Mouse (Mus musculus): ENCODE measurements around the gene Vsnl1. TPM values are rescaled to one million over a fixed set of nuclear protein-coding genes. Genes with fewer than 3 reads are reported as not detected.

Gene Vsnl1
- polyA plus RNA-seq, 1 experiment from 2014 or later = 1.3 TPM

DNA sequence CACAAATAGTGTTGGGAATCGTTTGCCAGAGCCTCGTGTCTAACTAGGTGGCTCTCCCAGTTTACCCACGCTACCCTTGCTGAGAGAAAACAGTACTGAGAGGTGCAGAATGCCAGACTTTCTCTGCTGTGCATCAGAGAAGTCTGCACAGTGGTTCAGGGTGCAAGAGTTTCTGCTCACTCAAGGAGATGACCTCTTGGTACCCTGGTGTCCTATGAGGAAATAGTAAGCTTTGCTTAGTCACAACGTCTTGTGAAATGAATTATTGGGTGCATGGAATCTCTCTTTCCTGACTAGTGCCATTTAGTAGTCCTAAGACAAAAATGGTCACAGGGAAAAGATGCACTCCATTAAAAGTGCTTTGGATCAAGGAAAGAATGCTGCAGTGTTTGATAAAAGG is 111.9 kb downstream of the Vsnl1 start:
- no peak overlapping the region for H3K27ac ChIP-seq (ENCODE audit: low read depth, low read length)
- no peak for DNase-seq (ENCODE audit: low spot score, missing footprints)
- no peak overlapping the region for H3K4me3 ChIP-seq (ENCODE audit: low read depth, low read length)
- no peak for ATAC-seq (ENCODE audit: low FRiP score)
- H3K9ac ChIP-seq (ENCODE audit: low read length) = no peak overlapping the region
- no peaks in the 10 kb centered on the region for H3K9me3 ChIP-seq (ENCODE audit: control insufficient read depth, low read length)
- no peaks in the 10 kb centered on the region for H3K27me3 ChIP-seq (ENCODE audit: control insufficient read depth, insufficient read depth, low read length)
- H3K4me2 ChIP-seq = no peak overlapping the region
- WGBS = 54% methylated on average over 4 of the region's 4 CpGs
- no peaks in the 10 kb centered on the region for H3K4me1 ChIP-seq (ENCODE audit: control insufficient read depth, insufficient read depth, low read length)
- no peaks in the 10 kb centered on the region for H3K36me3 ChIP-seq (ENCODE audit: control insufficient read depth, insufficient read depth, low read length)

DNA sequence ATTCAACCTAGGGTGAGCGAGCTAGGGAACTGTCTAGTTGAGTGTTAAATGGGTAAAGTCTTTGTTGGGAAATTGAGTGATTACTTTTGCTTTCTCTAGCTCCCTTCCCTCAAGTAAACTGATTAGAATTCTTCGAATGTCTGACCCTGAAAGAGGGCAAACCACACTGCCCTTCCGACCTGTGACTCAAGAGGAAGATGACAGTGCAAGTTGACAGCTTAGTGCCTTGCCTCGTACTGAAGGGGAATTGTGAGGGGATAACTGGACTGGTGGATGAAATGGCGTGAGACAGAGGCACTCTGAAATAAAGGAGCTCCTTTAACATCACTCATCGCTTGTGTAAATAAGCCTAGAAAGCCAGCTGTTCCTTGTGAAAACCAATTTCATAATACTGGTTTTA is 118.7 kb downstream of the Vsnl1 start:
- H3K9ac ChIP-seq (ENCODE audit: low read length) = no peak overlapping the region
- H3K9me3 ChIP-seq (ENCODE audit: control insufficient read depth, low read length) = no peaks in the 10 kb centered on the region
- H3K27me3 ChIP-seq (ENCODE audit: control insufficient read depth, insufficient read depth, low read length) = no peaks in the 10 kb centered on the region
- ATAC-seq (ENCODE audit: low FRiP score) (no peak), DNase-seq (ENCODE audit: low spot score, missing footprints) (no peak)
- H3K4me1 ChIP-seq (ENCODE audit: control insufficient read depth, insufficient read depth, low read length) = no peaks in the 10 kb centered on the region
- peaks cover 8% of the 10 kb centered on the region; the same call in 1 of the 2 replicates for H3K36me3 ChIP-seq (ENCODE audit: control insufficient read depth, insufficient read depth, low read length)
- H3K27ac ChIP-seq (ENCODE audit: low read depth, low read length) = no peak overlapping the region
- 60% methylated on average over 6 of the region's 6 CpGs for WGBS
- H3K4me2 ChIP-seq = no peak overlapping the region
- no peak overlapping the region for H3K4me3 ChIP-seq (ENCODE audit: low read depth, low read length)

DNA sequence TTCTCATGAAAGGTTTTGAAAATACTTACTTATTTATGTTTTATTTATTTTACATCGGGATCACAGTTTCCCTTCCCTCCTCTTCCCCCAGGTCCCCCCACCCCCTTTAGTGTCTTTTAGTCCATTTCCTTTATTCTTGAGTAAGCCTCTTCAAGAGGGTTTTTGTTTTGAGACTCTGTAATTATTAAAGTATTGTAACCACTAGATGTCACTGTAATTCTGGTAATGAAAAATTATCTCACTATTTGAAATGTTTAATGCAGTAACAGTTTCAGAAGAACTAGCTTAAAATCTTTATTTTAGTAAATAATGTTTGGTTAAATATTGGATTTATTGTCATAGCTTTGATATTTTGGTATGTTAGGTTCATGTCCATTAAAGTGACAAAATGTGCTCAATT is 122.6 kb downstream of the Vsnl1 start:
- H3K27ac ChIP-seq (ENCODE audit: low read depth, low read length) = no peak overlapping the region
- no peaks in the 10 kb centered on the region for H3K9me3 ChIP-seq (ENCODE audit: control insufficient read depth, low read length)
- H3K27me3 ChIP-seq (ENCODE audit: control insufficient read depth, insufficient read depth, low read length) = no peaks in the 10 kb centered on the region
- no peak overlapping the region for H3K4me3 ChIP-seq (ENCODE audit: low read depth, low read length)
- no peak overlapping the region for H3K4me2 ChIP-seq
- H3K4me1 ChIP-seq (ENCODE audit: control insufficient read depth, insufficient read depth, low read length) = no peaks in the 10 kb centered on the region
- H3K36me3 ChIP-seq (ENCODE audit: control insufficient read depth, insufficient read depth, low read length) = peaks cover 8% of the 10 kb centered on the region; the same call in 1 of the 2 replicates
- DNase-seq (ENCODE audit: low spot score, missing footprints) (peak; percentile 45), ATAC-seq (ENCODE audit: low FRiP score) (no peak)
- 82% methylated on average over 1 of the region's 1 CpGs for WGBS
- no peak overlapping the region for H3K9ac ChIP-seq (ENCODE audit: low read length)

DNA sequence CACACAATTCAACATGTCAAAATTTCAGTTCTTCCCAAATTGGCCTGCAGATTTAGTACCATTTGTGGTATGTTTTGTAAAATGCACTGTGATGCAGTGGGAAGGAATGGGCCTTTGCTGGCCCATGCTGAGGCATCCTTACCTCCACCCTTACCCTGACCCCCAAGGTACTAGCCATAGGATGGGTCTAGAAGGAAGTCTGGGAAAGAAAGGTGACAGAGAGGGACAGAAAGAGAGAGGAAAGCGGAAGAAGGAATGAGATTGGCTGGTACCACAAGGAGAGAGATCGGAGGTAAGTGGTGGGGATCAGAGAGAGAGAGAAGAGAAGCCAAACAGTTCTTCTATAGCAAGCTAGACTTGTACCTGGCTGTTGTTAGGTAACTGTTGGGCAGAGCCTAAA is 125.3 kb downstream of the Vsnl1 start:
- ATAC-seq (ENCODE audit: low FRiP score) (no peak), DNase-seq (ENCODE audit: low spot score, missing footprints) (peak; percentile 72)
- WGBS = 97% methylated on average over 2 of the region's 2 CpGs
- Histone ChIP-seq H3K4me3 (ENCODE audit: low read depth, low read length) (no peak overlapping the region), H3K27me3 (ENCODE audit: control insufficient read depth, insufficient read depth, low read length) (no peaks in the 10 kb centered on the region), H3K9me3 (ENCODE audit: control insufficient read depth, low read length) (no peaks in the 10 kb centered on the region), H3K36me3 (ENCODE audit: control insufficient read depth, insufficient read depth, low read length) (peaks cover 5% of the 10 kb centered on the region; the same call in 1 of the 2 replicates), H3K9ac (ENCODE audit: low read length) (no peak overlapping the region), H3K27ac (ENCODE audit: low read depth, low read length) (no peak overlapping the region), H3K4me2 (no peak overlapping the region), H3K4me1 (ENCODE audit: control insufficient read depth, insufficient read depth, low read length) (no peaks in the 10 kb centered on the region)

DNA sequence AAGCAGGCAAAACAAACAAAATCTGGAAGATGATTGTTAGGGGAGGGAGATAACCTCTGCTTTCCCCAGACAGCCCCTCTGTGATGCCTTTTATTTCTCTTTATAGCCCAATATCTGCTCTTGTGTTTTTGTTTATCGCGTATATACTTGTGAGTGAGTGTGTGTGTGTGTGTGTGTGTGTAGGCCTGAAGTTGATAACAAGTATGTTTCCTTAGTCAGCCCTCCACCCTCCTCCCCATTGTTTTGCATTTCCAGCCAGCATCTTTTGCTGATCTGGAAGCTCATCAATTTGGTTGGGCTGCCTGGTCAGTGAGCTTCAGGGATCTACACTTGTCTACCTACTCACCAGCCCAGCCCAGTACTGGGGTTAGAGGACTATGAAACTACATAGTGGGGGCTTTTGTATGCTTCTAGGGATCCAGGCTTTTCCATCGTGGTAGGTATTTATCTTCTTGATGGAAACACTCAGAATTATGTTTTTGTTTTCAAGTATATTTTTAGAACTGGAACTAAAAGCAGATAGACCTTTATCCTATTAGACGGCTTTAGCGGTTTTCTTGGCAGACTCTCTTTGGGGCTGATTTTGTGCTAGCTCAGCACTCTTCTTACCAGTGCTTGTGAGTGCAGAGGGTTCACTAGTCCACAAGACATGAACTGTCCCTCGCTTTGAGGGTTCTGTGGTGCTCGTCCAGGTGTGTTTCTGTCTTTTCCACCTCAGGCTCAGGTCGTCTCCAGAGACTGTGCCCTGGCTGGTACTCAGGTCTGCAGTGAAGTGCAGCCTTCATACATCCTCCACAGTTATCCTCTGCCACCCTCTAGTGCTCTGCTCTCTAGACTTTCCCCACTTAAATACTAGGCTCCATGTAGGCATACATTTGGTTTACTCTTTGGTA is 129.4 kb downstream of the Vsnl1 start:
- Histone ChIP-seq H3K27me3 (ENCODE audit: control insufficient read depth, insufficient read depth, low read length) (no peaks in the 10 kb centered on the region), H3K36me3 (ENCODE audit: control insufficient read depth, insufficient read depth, low read length) (peaks cover 4% of the 10 kb centered on the region; the same call in 1 of the 2 replicates), H3K4me1 (ENCODE audit: control insufficient read depth, insufficient read depth, low read length) (no peaks in the 10 kb centered on the region), H3K9ac (ENCODE audit: low read length) (no peak overlapping the region), H3K4me3 (ENCODE audit: low read depth, low read length) (no peak overlapping the region), H3K27ac (ENCODE audit: low read depth, low read length) (no peak overlapping the region), H3K9me3 (ENCODE audit: control insufficient read depth, low read length) (no peaks in the 10 kb centered on the region), H3K4me2 (no peak overlapping the region)
- peak; percentile 64 for DNase-seq (ENCODE audit: low spot score, missing footprints)
- ATAC-seq (ENCODE audit: low FRiP score) = no peak
- 92% methylated on average over 8 of the region's 8 CpGs for WGBS

DNA sequence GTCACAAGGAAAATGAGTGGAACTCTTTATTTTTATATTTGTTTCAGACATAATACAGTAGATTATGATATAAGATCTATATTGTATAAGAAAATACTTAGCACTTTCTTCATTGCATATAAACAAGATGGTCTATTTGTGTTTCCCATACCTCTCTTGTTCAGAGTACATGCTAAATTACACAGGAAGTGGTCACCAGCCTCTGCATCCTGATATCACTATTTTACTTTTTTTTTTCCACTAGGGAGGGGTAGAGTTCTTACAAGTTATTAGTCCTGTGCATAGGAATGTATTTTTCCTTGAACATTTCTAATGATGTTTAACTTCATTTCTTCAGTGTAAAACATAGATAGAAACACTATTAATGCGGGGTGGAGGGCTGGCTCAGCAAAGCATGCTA is 135.6 kb downstream of the Vsnl1 start:
- no peak overlapping the region for H3K9ac ChIP-seq (ENCODE audit: low read length)
- no peaks in the 10 kb centered on the region for H3K9me3 ChIP-seq (ENCODE audit: control insufficient read depth, low read length)
- DNase-seq (ENCODE audit: low spot score, missing footprints) (no peak), ATAC-seq (ENCODE audit: low FRiP score) (no peak)
- peaks cover 9% of the 10 kb centered on the region; the same call in 1 of the 2 replicates for H3K36me3 ChIP-seq (ENCODE audit: control insufficient read depth, insufficient read depth, low read length)
- H3K27me3 ChIP-seq (ENCODE audit: control insufficient read depth, insufficient read depth, low read length) = no peaks in the 10 kb centered on the region
- WGBS = 95% methylated on average over 1 of the region's 1 CpGs
- H3K4me3 ChIP-seq (ENCODE audit: low read depth, low read length) = no peak overlapping the region
- no peak overlapping the region for H3K27ac ChIP-seq (ENCODE audit: low read depth, low read length)
- H3K4me1 ChIP-seq (ENCODE audit: control insufficient read depth, insufficient read depth, low read length) = no peaks in the 10 kb centered on the region
- no peak overlapping the region for H3K4me2 ChIP-seq

DNA sequence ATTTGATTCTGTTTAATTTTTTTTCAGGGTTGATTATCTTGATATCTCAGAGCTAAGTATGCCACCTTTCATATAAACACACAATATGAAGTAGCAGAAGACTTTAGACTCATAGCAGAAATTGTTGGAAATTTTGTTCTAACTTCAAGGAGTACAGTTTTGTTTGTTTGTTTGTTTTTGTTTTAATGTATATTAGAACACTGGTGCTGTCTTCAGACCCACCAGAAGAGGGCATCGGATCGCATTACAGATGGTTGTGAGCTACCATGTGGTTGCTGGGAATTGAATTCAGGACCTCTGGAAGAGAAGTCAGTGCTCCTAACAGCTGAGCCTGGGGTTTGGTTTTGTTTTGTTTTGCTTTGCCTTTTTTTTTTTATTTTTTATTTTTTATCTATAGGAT is 150.0 kb downstream of the Vsnl1 start:
- Histone ChIP-seq H3K9ac (ENCODE audit: low read length) (no peak overlapping the region), H3K9me3 (ENCODE audit: control insufficient read depth, low read length) (no peaks in the 10 kb centered on the region), H3K4me3 (ENCODE audit: low read depth, low read length) (no peak overlapping the region), H3K27me3 (ENCODE audit: control insufficient read depth, insufficient read depth, low read length) (no peaks in the 10 kb centered on the region), H3K4me1 (ENCODE audit: control insufficient read depth, insufficient read depth, low read length) (no peaks in the 10 kb centered on the region), H3K4me2 (no peak overlapping the region), H3K27ac (ENCODE audit: low read depth, low read length) (no peak overlapping the region), H3K36me3 (ENCODE audit: control insufficient read depth, insufficient read depth, low read length) (peaks cover 14% of the 10 kb centered on the region)
- ATAC-seq (ENCODE audit: low FRiP score) (no peak), DNase-seq (ENCODE audit: low spot score, missing footprints) (no peak)
- WGBS = 100% methylated on average over 2 of the region's 2 CpGs

DNA sequence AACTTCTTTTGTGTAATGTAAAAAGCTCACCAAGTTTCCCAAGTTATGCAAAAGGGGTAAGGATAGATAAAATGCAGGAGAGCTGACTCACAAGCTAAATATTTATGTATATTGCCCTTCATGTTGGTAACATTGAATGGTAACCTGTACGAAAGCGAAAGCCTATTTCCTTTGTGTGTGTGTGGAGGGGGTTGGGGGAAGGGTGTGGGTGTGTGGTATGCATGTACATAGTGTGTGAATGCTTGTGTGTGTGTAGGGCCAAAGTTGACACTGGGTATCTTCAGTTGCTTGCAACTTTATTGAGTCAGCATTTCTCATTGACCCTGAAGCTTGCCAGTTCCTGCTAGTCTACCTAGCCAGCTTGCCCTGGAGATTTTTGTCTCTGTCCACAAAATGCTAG is 154.8 kb downstream of the Vsnl1 start:
- no peak overlapping the region for H3K9ac ChIP-seq (ENCODE audit: low read length)
- H3K4me3 ChIP-seq (ENCODE audit: low read depth, low read length) = no peak overlapping the region
- no peak overlapping the region for H3K27ac ChIP-seq (ENCODE audit: low read depth, low read length)
- H3K4me2 ChIP-seq = no peak overlapping the region
- no peaks in the 10 kb centered on the region for H3K27me3 ChIP-seq (ENCODE audit: control insufficient read depth, insufficient read depth, low read length)
- ATAC-seq (ENCODE audit: low FRiP score) = no peak
- peaks cover 12% of the 10 kb centered on the region for H3K36me3 ChIP-seq (ENCODE audit: control insufficient read depth, insufficient read depth, low read length)
- no peaks in the 10 kb centered on the region for H3K9me3 ChIP-seq (ENCODE audit: control insufficient read depth, low read length)
- no peaks in the 10 kb centered on the region for H3K4me1 ChIP-seq (ENCODE audit: control insufficient read depth, insufficient read depth, low read length)
- WGBS = 95% methylated on average over 2 of the region's 2 CpGs
- no peak for DNase-seq (ENCODE audit: low spot score, missing footprints)

DNA sequence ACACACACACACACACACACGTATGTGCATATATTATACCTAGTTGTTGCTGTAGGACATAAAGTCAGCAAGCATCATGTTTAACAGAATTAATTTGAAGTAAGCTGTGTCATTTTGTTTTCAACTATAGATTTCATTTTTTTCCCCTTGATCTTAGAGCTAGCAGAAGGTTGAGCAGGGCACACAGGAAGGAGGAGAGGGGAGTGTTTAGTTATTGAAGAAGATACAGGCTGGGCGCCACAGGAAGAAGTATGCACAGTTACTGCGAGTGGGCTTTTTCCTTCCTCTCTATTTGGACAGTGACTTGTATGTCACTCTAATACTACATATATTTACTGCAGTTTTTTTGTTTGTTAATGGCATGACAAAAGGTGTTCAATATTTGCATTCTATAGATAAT is 156.5 kb downstream of the Vsnl1 start:
- 98% methylated on average over 3 of the region's 3 CpGs for WGBS
- H3K4me3 ChIP-seq (ENCODE audit: low read depth, low read length) = no peak overlapping the region
- no peak overlapping the region for H3K27ac ChIP-seq (ENCODE audit: low read depth, low read length)
- H3K9ac ChIP-seq (ENCODE audit: low read length) = no peak overlapping the region
- H3K9me3 ChIP-seq (ENCODE audit: control insufficient read depth, low read length) = no peaks in the 10 kb centered on the region
- peaks cover 6% of the 10 kb centered on the region; the same call in 1 of the 2 replicates for H3K36me3 ChIP-seq (ENCODE audit: control insufficient read depth, insufficient read depth, low read length)
- H3K4me1 ChIP-seq (ENCODE audit: control insufficient read depth, insufficient read depth, low read length) = no peaks in the 10 kb centered on the region
- no peak overlapping the region for H3K4me2 ChIP-seq
- ATAC-seq (ENCODE audit: low FRiP score) (no peak), DNase-seq (ENCODE audit: low spot score, missing footprints) (no peak)
- H3K27me3 ChIP-seq (ENCODE audit: control insufficient read depth, insufficient read depth, low read length) = no peaks in the 10 kb centered on the region

Measured in midbrain, embryonic 11.5 days (tissue).